Mouse (Mus musculus): ENCODE measurements around the gene Ikzf1. TPM values are rescaled to one million over a fixed set of nuclear protein-coding genes. Genes with fewer than 3 reads are reported as not detected.

The Ikzf1 gene
- polyA plus RNA-seq, 1 experiment from 2014 or later = 15.1 TPM

Other genes starting within 250 kb of the Ikzf1 start
- 1.7 and 1.8 TPM in 2 replicates for gene Spata48, start 222.9 kb upstream of the Ikzf1 start, polyA plus RNA-seq (2015; fragmentation: Nextera tagmentation; extraction: Ambion mirVana)
- 0.66 and 0.67 TPM in 2 replicates for gene Zpbp, start 222.6 kb upstream of the Ikzf1 start, polyA plus RNA-seq (2015; fragmentation: Nextera tagmentation; extraction: Ambion mirVana)
- not detected in 2 replicates for gene 4930512M02Rik, start 57.2 kb upstream of the Ikzf1 start, polyA plus RNA-seq (2015; fragmentation: Nextera tagmentation; extraction: Ambion mirVana)
- gene Fignl1, start 124.0 kb downstream of the Ikzf1 start, polyA plus RNA-seq (2015; fragmentation: Nextera tagmentation; extraction: Ambion mirVana) = 46.3 and 56.0 TPM in 2 replicates
- 112 TPM in 2 replicates for gene Ddc, start 213.1 kb downstream of the Ikzf1 start, polyA plus RNA-seq (2015; fragmentation: Nextera tagmentation; extraction: Ambion mirVana)

Measured in heart, embryonic 16.5 days (tissue).